Mouse (Mus musculus) lung, adult 2 months (tissue): ENCODE measurements at regions not wholly inside any gene's neighbourhood (a gene's known extent, or its start where the extent isn't known, plus 50 kb on each side); places are given as distances from the start of the nearest gene placed in this dataset.

Source experiments
- CTCF ChIP-seq: fragments of 200-500 bp; IDR thresholded peaks from 2 replicates; pipeline ENCODE4 v1.5.1; 2011; ENCODE audit warnings: mild to moderate bottlenecking, low read length, control low read depth; ENCODE audit not compliant: insufficient read depth
- POLR2A ChIP-seq: fragments of 200-500 bp; IDR thresholded peaks from 2 replicates; pipeline ENCODE4 v1.6.1; 2011; ENCODE audit warnings: low read depth, mild to moderate bottlenecking, control low read depth, low read length, borderline replicate concordance; ENCODE audit errors: extremely low read depth

DNA sequence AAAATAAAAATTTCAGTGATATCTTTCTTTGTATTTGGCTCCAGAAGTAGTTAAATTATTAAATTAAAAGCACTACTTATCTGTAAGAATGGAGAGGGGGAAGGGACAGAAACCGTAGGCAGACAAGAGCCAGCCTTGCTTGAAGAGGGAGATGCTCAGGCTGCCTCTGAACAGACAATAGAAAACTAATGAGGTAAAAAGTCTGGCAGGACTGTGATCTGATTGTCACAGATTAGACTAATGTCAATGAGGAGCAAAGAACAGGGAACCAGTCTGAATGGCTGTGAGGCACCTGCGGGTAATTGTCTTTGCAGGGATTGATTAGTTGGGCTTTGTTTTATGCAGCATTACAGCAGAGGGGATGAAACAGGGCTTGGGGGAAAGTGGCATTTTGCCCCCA lies 362.3 kb upstream of the Fam92a start:
- no peak for TF ChIP-seq POLR2A
- no peak for TF ChIP-seq CTCF
